Mouse (Mus musculus) CH12.LX (cell line): Measurements from ENCODE around the gene Nags. TPM values are rescaled to one million over a fixed set of nuclear protein-coding genes. Genes with fewer than 3 reads are reported as not detected.
A peak's percentile ranks its signal among the peaks of the same experiment; 100 is the strongest.

Experiments used
- DNase-seq: peaks from one replicate; pipeline ENCODE4 v3.0.0-alpha.2; 2013; ENCODE audit errors: extremely low read depth
- H3K27ac ChIP-seq: 2 replicates; pipeline ENCODE4 v1.5.1; 2012; ENCODE audit warnings: low read depth, mild to moderate bottlenecking, control low read depth, moderate library complexity; ENCODE audit not compliant: insufficient read depth
- H3K27me3 ChIP-seq: replicated peaks from 2 replicates; pipeline ENCODE3; 2012; ENCODE audit warnings: inconsistent platforms
- H3K36me3 ChIP-seq, 2 experiments: replicated peaks in 1 of 2; 2 replicates each; pipeline versions ENCODE3 to v1.6.1; 2012; ENCODE audit warnings: inconsistent platforms in 1 of 2, low read length in 1 of 2, mild to moderate bottlenecking in 1 of 2, mixed read lengths in 1 of 2, moderate library complexity in 1 of 2; ENCODE audit not compliant: control insufficient read depth in 1 of 2, insufficient read depth in 1 of 2
- H3K4me1 ChIP-seq, 2 experiments: 2 replicates each; pipeline ENCODE4 v1.6.1; 2012; ENCODE audit warnings: inconsistent platforms in 1 of 2, moderate library complexity in 1 of 2; ENCODE audit not compliant: insufficient read depth in 2 of 2, control insufficient read depth in 1 of 2
- H3K4me2 ChIP-seq: 2 replicates; pipeline ENCODE4 v1.6.1; 2012; ENCODE audit warnings: low read depth, mild to moderate bottlenecking, control low read depth; ENCODE audit not compliant: poor library complexity, insufficient read depth, severe bottlenecking
- H3K4me3 ChIP-seq, 3 experiments: fragments of 150-350 bp in 1 of 3; sonication (generic) in 1 of 3; replicated peaks in 1 of 3; 2 replicates each; pipeline versions ENCODE3 to v1.5.1; 2011 to 2012; ENCODE audit warnings: low read depth in 2 of 3, low read length in 2 of 3, mild to moderate bottlenecking in 2 of 3, moderate library complexity in 2 of 3, control low read depth in 1 of 3, improper control_type of control experiment in 1 of 3, inconsistent platforms in 1 of 3, mixed read lengths in 1 of 3; ENCODE audit not compliant: poor library complexity in 1 of 3
- H3K79me2 ChIP-seq: replicated peaks from 2 replicates; pipeline ENCODE4 v1.6.1; 2012; ENCODE audit warnings: mild to moderate bottlenecking, moderate library complexity; ENCODE audit not compliant: control insufficient read depth, poor library complexity, insufficient read depth, severe bottlenecking; ENCODE audit errors: extremely low read depth
- H3K9ac ChIP-seq: 2 replicates; pipeline ENCODE4 v1.6.1; 2012; ENCODE audit warnings: low read depth, mild to moderate bottlenecking, control low read depth, moderate library complexity; ENCODE audit not compliant: insufficient read depth
- H3K9me3 ChIP-seq: replicated peaks from 2 replicates; pipeline ENCODE3; 2012; ENCODE audit warnings: low read length, inconsistent platforms, mixed read lengths
- BHLHE40 ChIP-seq: IDR thresholded peaks from 2 replicates; pipeline ENCODE4 v1.6.1; 2011; ENCODE audit warnings: mild to moderate bottlenecking, low read depth, low read length, improper control_type of control experiment
- CHD1 ChIP-seq: IDR thresholded peaks from 2 replicates; pipeline ENCODE4 v1.6.1; 2012; ENCODE audit warnings: low read depth, low read length, improper control_type of control experiment, inconsistent platforms
- CTCF ChIP-seq, 2 experiments: IDR thresholded peaks in 1 of 2; conservative IDR thresholded peaks in 1 of 2; 2 replicates each; pipeline ENCODE4 v1.5.1; 2011 to 2012; ENCODE audit warnings: low read depth in 2 of 2, low read length in 2 of 2, improper control_type of control experiment in 1 of 2, inconsistent platforms in 1 of 2, mild to moderate bottlenecking in 1 of 2, moderate library complexity in 1 of 2
- E2F4 ChIP-seq: IDR thresholded peaks from 2 replicates; pipeline ENCODE4 v1.6.1; 2011; ENCODE audit warnings: low read depth, low read length, improper control_type of control experiment; ENCODE audit not compliant: insufficient replicate concordance
- GABPA ChIP-seq: IDR thresholded peaks from 2 replicates; pipeline ENCODE4 v1.6.1; 2012; ENCODE audit warnings: low read depth, low read length, improper control_type of control experiment, inconsistent platforms; ENCODE audit not compliant: insufficient replicate concordance
- HCFC1 ChIP-seq: IDR thresholded peaks from 2 replicates; pipeline ENCODE4 v1.6.1; 2012; ENCODE audit warnings: low read depth, mild to moderate bottlenecking, inconsistent platforms, low read length, improper control_type of control experiment
- JUN ChIP-seq: IDR thresholded peaks from 2 replicates; pipeline ENCODE4 v1.6.1; 2011; ENCODE audit warnings: low read depth, mild to moderate bottlenecking, low read length, improper control_type of control experiment, moderate library complexity; ENCODE audit not compliant: insufficient read depth
- JUND ChIP-seq: conservative IDR thresholded peaks from 2 replicates; pipeline ENCODE4 v1.6.1; 2011; ENCODE audit warnings: low read depth, low read length, improper control_type of control experiment
- MAFK ChIP-seq: IDR thresholded peaks from 2 replicates; pipeline ENCODE4 v1.6.1; 2011; ENCODE audit warnings: low read length, improper control_type of control experiment; ENCODE audit not compliant: insufficient replicate concordance
- MAX ChIP-seq: IDR thresholded peaks from 2 replicates; pipeline ENCODE4 v1.6.1; 2011; ENCODE audit warnings: low read length, improper control_type of control experiment
- MEF2A ChIP-seq: IDR thresholded peaks from 2 replicates; pipeline ENCODE4 v1.6.1; 2014; ENCODE audit warnings: low read depth, mild to moderate bottlenecking, inconsistent platforms, low read length, improper control_type of control experiment, borderline replicate concordance
- MXI1 ChIP-seq: IDR thresholded peaks from 2 replicates; pipeline ENCODE4 v1.6.1; 2011; ENCODE audit warnings: mild to moderate bottlenecking, low read depth, low read length, improper control_type of control experiment
- NELFE ChIP-seq: IDR thresholded peaks from 2 replicates; pipeline ENCODE4 v1.6.1; 2011; ENCODE audit warnings: low read depth, low read length, improper control_type of control experiment
- NRF1 ChIP-seq: IDR thresholded peaks from 2 replicates; pipeline ENCODE4 v1.6.1; 2014; ENCODE audit warnings: low read depth, mild to moderate bottlenecking, inconsistent platforms, low read length, improper control_type of control experiment, moderate library complexity
- POLR2A ChIP-seq: IDR thresholded peaks from 2 replicates; pipeline ENCODE4 v1.6.1; 2011; ENCODE audit warnings: low read depth, mild to moderate bottlenecking, improper control_type of control experiment, low read length
- RAD21 ChIP-seq: IDR thresholded peaks from 2 replicates; pipeline ENCODE4 v1.6.1; 2011; ENCODE audit warnings: low read depth, mild to moderate bottlenecking, low read length, improper control_type of control experiment, moderate library complexity
- RCOR1 ChIP-seq: conservative IDR thresholded peaks from 2 replicates; pipeline ENCODE4 v1.6.1; 2012; ENCODE audit warnings: low read depth, mild to moderate bottlenecking, inconsistent platforms, low read length, improper control_type of control experiment
- USF1 ChIP-seq: IDR thresholded peaks from 2 replicates; pipeline ENCODE4 v1.6.1; 2014; ENCODE audit warnings: low read depth, mild to moderate bottlenecking, inconsistent platforms, low read length, improper control_type of control experiment
- USF2 ChIP-seq: conservative IDR thresholded peaks from 2 replicates; pipeline ENCODE4 v1.6.1; 2011; ENCODE audit warnings: low read depth, low read length, improper control_type of control experiment
- dilution Hi-C: fragments of 300-500 bp; cut with MboI; formaldehyde crosslinking; loops from 2 replicates; pipeline ENCODE4 v1.14.3; 2020; ENCODE audit warnings: low sequenced_read_pairs; ENCODE audit not compliant: extremely low pct_unique_long_range_greater_than_20kb, extremely low pct_ligation_motif_present
- in situ Hi-C: fragments of 300-500 bp; cut with MboI; formaldehyde crosslinking; loops from 3 replicates; pipeline ENCODE4 v1.14.3; 2019; ENCODE audit warnings: low sequenced_read_pairs, low pct_ligation_motif_present, low pct_unique_long_range_greater_than_20kb, mixed read lengths
- polyA plus RNA-seq: library from polyadenylated mRNA; unstranded; fragments of >175 nt; gene quantifications from 2 replicates; pipeline ENCODE4 v1.2.1, GENCODE M21; 2012; ENCODE audit warnings: low read depth; ENCODE audit not compliant: insufficient read length
- total RNA-seq, 2 experiments: library from RNA; depleted of rRNA; stranded (reverse); fragments of 300-350 nt in 1 of 2; fragments of >200 nt in 1 of 2; gene quantifications; 2 replicates each; pipeline ENCODE4 v1.2.3; 2012 to 2014

Gene Nags
- total and polyA plus RNA-seq, 3 experiments, result not detected

DNA sequence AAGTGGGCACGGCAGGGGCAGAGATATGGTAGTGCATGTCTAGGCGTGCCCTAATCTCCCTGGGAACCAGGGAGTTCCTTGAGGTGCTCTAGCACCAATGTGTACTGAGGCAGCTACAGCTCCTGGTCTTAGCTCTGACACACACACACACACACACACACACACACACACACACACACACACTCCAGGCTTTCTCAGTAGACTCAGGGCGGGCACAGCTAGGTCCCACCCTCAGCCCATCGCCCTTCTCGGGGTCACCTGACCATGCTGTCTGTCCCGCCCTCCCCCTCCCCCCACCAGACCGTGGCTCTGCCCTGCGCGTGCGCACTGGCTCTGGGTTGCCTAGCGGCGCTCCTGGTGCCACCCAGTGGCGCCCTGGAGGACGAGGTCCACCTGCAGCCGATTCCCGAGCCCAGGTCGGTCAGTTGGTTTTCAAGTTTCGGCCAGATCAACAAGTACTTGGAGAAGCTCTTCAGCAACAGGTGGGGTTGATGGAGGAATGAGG is 48.4 kb upstream of the Nags start (continued):
- TF ChIP-seq E2F4 (no peak), USF1 (peak; percentile 91), CHD1 (no peak), POLR2A (peak; percentile 62), GABPA (no peak), NRF1 (peak; percentile 94), MXI1 (no peak), BHLHE40 (peak; percentile 76), CTCF (conservative IDR thresholded peaks at IDR 0.05 in 1 of 2, IDR thresholded peaks at IDR 0.05 in 1 of 2; ENCODE audit: low read depth in 2 of 2, low read length in 2 of 2) (peak in 1 of 2 experiments; percentile 85; a peak in 2 of 4 replicates), MAFK (no peak)

DNA sequence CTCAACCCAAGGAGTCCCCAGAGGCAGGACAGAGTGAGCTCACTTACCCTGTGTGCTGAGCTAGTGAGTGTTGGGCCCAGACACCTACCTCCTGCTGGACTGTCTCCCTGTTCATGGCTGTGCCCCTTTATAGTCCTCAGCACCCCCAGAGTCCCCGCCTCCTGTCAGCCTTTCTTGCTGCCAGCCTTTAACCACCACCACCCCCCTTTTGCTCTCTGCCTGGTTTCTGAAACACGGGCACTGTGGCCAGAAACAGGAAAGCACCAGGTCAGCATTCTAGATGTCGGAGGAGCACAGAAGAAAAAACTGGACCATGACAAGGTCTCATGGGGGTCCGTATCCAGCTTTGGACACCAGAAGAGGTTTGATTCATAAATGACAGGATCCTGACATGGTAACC is 44.1 kb upstream of the Nags start, which contains the start of gene Ppy:
Gene Ppy, minus strand, starts transcription at position 101 of the 400 bp plus-strand sequence.
- no peaks in the 10 kb centered on the region for H3K36me3 ChIP-seq
- TF ChIP-seq HCFC1 (no peak), JUN (no peak), RCOR1 (no peak), BHLHE40 (no peak), MAX (no peak), USF2 (no peak), RAD21 (no peak), NELFE (no peak), JUND (no peak), MEF2A (no peak)
- 0 out of 2 replicates have a peak within 1 kb of the TSS, but pooled peaks have one; percentile 30 for H3K4me2 ChIP-seq
- H3K27ac ChIP-seq, result no peak within 1 kb of the TSS
- no peaks in the 10 kb centered on the region for H3K9me3 ChIP-seq
- H3K27me3 ChIP-seq, result peaks cover 93% of the 10 kb centered on the region
- H3K4me3 ChIP-seq, result no peak within 1 kb of the TSS
- no peaks in the 10 kb centered on the region for H3K79me2 ChIP-seq
- in situ Hi-C loops, result loop anchor here (5.0 kb wide), 1 partner anchor 36 kb away; no protein-coding TSS in a partner anchor
- DNase-seq, result no peak
- H3K4me1 ChIP-seq, result peaks cover 14 to 28% of the 10 kb centered on the region in 2 experiments
- dilution Hi-C loops, result no loop called here
- H3K9ac ChIP-seq, result no peak within 1 kb of the TSS
